Mouse (Mus musculus) liver, embryonic 12.5 days (tissue): ENCODE data around the gene Poldip3. TPM values are rescaled to one million over a fixed set of nuclear protein-coding genes. Genes with fewer than 3 reads are reported as not detected.

Experiments
- ATAC-seq: fragments of 200-750 bp; cut with Nextera tagmentation; 2 replicates; pipeline ENCODE4 v1.8.0; 2017; ENCODE audit warnings: moderate number of reproducible peaks, mild to moderate bottlenecking, moderate library complexity
- H3K27ac ChIP-seq: fragments of 300-500 bp; sonication (generic); 2 replicates; pipeline ENCODE4 v1.5.1; 2016; ENCODE audit warnings: mild to moderate bottlenecking
- H3K27me3 ChIP-seq: fragments of 300-500 bp; sonication (generic); replicated peaks from 2 replicates; pipeline ENCODE4 v1.6.1; 2016; ENCODE audit warnings: mild to moderate bottlenecking, moderate library complexity
- H3K36me3 ChIP-seq: fragments of 300-500 bp; sonication (generic); 2 replicates; pipeline ENCODE4 v1.6.1; 2016; ENCODE audit warnings: mild to moderate bottlenecking, moderate library complexity
- H3K4me1 ChIP-seq: fragments of 300-500 bp; sonication (generic); 2 replicates; pipeline ENCODE4 v1.6.1; 2016
- H3K4me2 ChIP-seq: fragments of 300-500 bp; sonication (generic); 2 replicates; pipeline ENCODE4 v1.6.1; 2016; ENCODE audit warnings: mild to moderate bottlenecking, moderate library complexity
- H3K4me3 ChIP-seq: fragments of 300-500 bp; sonication (generic); 2 replicates; pipeline ENCODE4 v1.5.1; 2016; ENCODE audit warnings: mild to moderate bottlenecking, moderate library complexity
- H3K9ac ChIP-seq: fragments of 300-500 bp; sonication (generic); 2 replicates; pipeline ENCODE4 v1.6.1; 2016; ENCODE audit warnings: mild to moderate bottlenecking, moderate library complexity
- H3K9me3 ChIP-seq: fragments of 300-500 bp; sonication (generic); replicated peaks from 2 replicates; pipeline ENCODE4 v1.6.1; 2016; ENCODE audit warnings: mild to moderate bottlenecking, moderate library complexity
- whole genome bisulfite sequencing: fragments of 180-500 bp; shearing (Covaris S2); methylation state at CpG from one replicate; pipeline ENCODE4 v1.1.7; 2016; ENCODE audit not compliant: insufficient replicate concordance; 5-methylcytosine and 5-hydroxymethylcytosine counted together
- polyA plus RNA-seq: library from polyadenylated mRNA; unstranded; fragments of >200 nt; fragmentation: Nextera tagmentation; extraction: Ambion mirVana; gene quantifications from 2 replicates; pipeline ENCODE4 v1.2.1, GENCODE M21; 2016

The Poldip3 gene
- polyA plus RNA-seq, 1 experiment from 2014 or later = 86.7 TPM

GRCm38 (mm10) chr15:83089429-83089605, 59.9 kb downstream of the Poldip3 start, which contains the start of gene Serhl:
TSS of gene Serhl (plus strand) at chr15:83089506.
- peaks cover 41% of the 10 kb centered on the region for H3K27me3 ChIP-seq
- 29% methylated on average over 7 of the region's 7 CpGs for WGBS
- peak within 1 kb of the TSS; percentile 10; the same call in 1 of the 2 replicates for H3K9ac ChIP-seq
- H3K4me2 ChIP-seq = peak within 1 kb of the TSS; percentile 52
- H3K9me3 ChIP-seq = no peaks in the 10 kb centered on the region
- H3K4me3 ChIP-seq = peak within 1 kb of the TSS; percentile 9; the same call in 1 of the 2 replicates
- no peak within 1 kb of the TSS for H3K27ac ChIP-seq
- ATAC-seq = no peak
- peaks cover 36% of the 10 kb centered on the region for H3K4me1 ChIP-seq
- no peaks in the 10 kb centered on the region for H3K36me3 ChIP-seq

- Histone ChIP-seq H3K36me3 (no peaks in the 10 kb centered on the region), H3K4me2 (peak overlapping the region; percentile 52), H3K27me3 (peaks cover 46% of the 10 kb centered on the region), H3K9ac (peak overlapping the region; percentile 10; the same call in 1 of the 2 replicates), H3K9me3 (no peaks in the 10 kb centered on the region), H3K27ac (no peak overlapping the region), H3K4me3 (peak overlapping the region; percentile 9; the same call in 1 of the 2 replicates), H3K4me1 (peaks cover 36% of the 10 kb centered on the region)
- ATAC-seq = no peak
- WGBS = 9% methylated on average over 27 of the region's 27 CpGs
Observed at GRCm38 (mm10) chr15:83088495-83089428, 60.4 kb downstream of the Poldip3 start.

- Histone ChIP-seq H3K4me1 (peaks cover 36% of the 10 kb centered on the region), H3K9ac (no peak overlapping the region), H3K9me3 (no peaks in the 10 kb centered on the region), H3K4me2 (no peak overlapping the region), H3K27me3 (peaks cover 58% of the 10 kb centered on the region), H3K27ac (no peak overlapping the region), H3K36me3 (no peaks in the 10 kb centered on the region), H3K4me3 (no peak overlapping the region)
- no peak for ATAC-seq
- 44% methylated on average over 13 of the region's 13 CpGs for whole genome bisulfite sequencing
Observed at GRCm38 (mm10) chr15:83086636-83087328, 62.4 kb downstream of the Poldip3 start.

GRCm38 (mm10) chr15:83085901-83086300, 63.3 kb downstream of the Poldip3 start:
- ATAC-seq = no peak
- WGBS = 26% methylated on average over 7 of the region's 7 CpGs

GRCm38 (mm10) chr15:83084022-83084640, 65.1 kb downstream of the Poldip3 start:
- ATAC-seq = no peak
- Histone ChIP-seq H3K4me2 (no peak overlapping the region), H3K9ac (no peak overlapping the region), H3K36me3 (no peaks in the 10 kb centered on the region), H3K9me3 (no peaks in the 10 kb centered on the region), H3K4me3 (no peak overlapping the region), H3K27ac (no peak overlapping the region), H3K4me1 (peaks cover 33% of the 10 kb centered on the region), H3K27me3 (peaks cover 43% of the 10 kb centered on the region)
- 61% methylated on average over 13 of the region's 13 CpGs for WGBS

More at GRCm38 (mm10) chr15:83085901-83086300, 63.3 kb downstream of the Poldip3 start:
- Histone ChIP-seq H3K27me3 (peaks cover 59% of the 10 kb centered on the region), H3K27ac (no peak overlapping the region), H3K4me3 (no peak overlapping the region), H3K4me1 (peaks cover 36% of the 10 kb centered on the region), H3K9me3 (no peaks in the 10 kb centered on the region), H3K36me3 (no peaks in the 10 kb centered on the region), H3K9ac (no peak overlapping the region), H3K4me2 (no peak overlapping the region)

- Histone ChIP-seq H3K9me3 (no peaks in the 10 kb centered on the region), H3K4me2 (no peak overlapping the region), H3K9ac (no peak overlapping the region), H3K27ac (no peak overlapping the region), H3K4me1 (peaks cover 27% of the 10 kb centered on the region), H3K4me3 (no peak overlapping the region), H3K36me3 (no peaks in the 10 kb centered on the region), H3K27me3 (peaks cover 38% of the 10 kb centered on the region; the same call in 1 of the 2 replicates)
- no peak for ATAC-seq
- 65% methylated on average over 5 of the region's 5 CpGs for WGBS
Observed at GRCm38 (mm10) chr15:83083530-83083929, 65.7 kb downstream of the Poldip3 start.

Other genes starting within 250 kb of the Poldip3 start
- gene Tcf20, start 161.5 kb downstream of the Poldip3 start, polyA plus RNA-seq = 3.9 and 4.0 TPM in 2 replicates
- 6.2 and 6.4 TPM in 2 replicates for gene Nfam1, start 116.1 kb downstream of the Poldip3 start, polyA plus RNA-seq
- gene Serhl, start 59.9 kb downstream of the Poldip3 start, polyA plus RNA-seq = 24.5 and 28.0 TPM in 2 replicates
- 36.5 and 42.3 TPM in 2 replicates for gene Rrp7a, start 26.6 kb downstream of the Poldip3 start, polyA plus RNA-seq
- 151 and 172 TPM in 2 replicates for gene Cyb5r3, start 23.2 kb upstream of the Poldip3 start, polyA plus RNA-seq
- gene A4galt, start 102.4 kb upstream of the Poldip3 start, polyA plus RNA-seq = 0.08 TPM in 2 replicates
- 16.2 and 19.9 TPM in 2 replicates for gene Arfgap3, start 200.9 kb upstream of the Poldip3 start, polyA plus RNA-seq